Mouse (Mus musculus) adrenal gland (tissue): Measurements from ENCODE around the gene Fam241b.

Experiments
- intact Hi-C: fragments of 180-260 bp; cut with DNase I; formaldehyde crosslinking; loops from one replicate; pipeline ENCODE4 v1.15.1; 2025
- long read RNA-seq, 2 experiments: library from polyadenylated mRNA; unstranded; transcript quantifications; one replicate each; pipeline ENCODE4 v2.0.0; 2020; ENCODE audit warnings: borderline replicate concordance in 1 of 2; ENCODE audit not compliant: insufficient replicate concordance in 1 of 2

The Fam241b gene
- long read RNA-seq, experiment 1, partial matches to known transcripts: 1 of 4 reads
- long read RNA-seq, experiment 1, other reads (novel, unspliced or antisense): 0 of 4 reads
- long read RNA-seq, experiment 2, transcript Fam241b-204 (4 exons, 1,769 nt): major isoform, 5 of 7 reads
- long read RNA-seq, experiment 2, partial matches to known transcripts: 0 of 7 reads
- long read RNA-seq, experiment 2, other reads (novel, unspliced or antisense): 1 of 7 reads

GRCm38 (mm10) chr10:62143820-62144219, at the start of gene Fam241b:
Gene Fam241b, minus strand, starts transcription at chr10:62143920.
- intact Hi-C loops: no loop called here

GRCm38 (mm10) chr10:62192701-62193157, 49.0 kb upstream of the Fam241b start:
- intact Hi-C loops: no loop called here

GRCm38 (mm10) chr10:62190821-62191220, 47.1 kb upstream of the Fam241b start:
- intact Hi-C loops: no loop called here

- intact Hi-C loops: no loop called here
These were observed 46.2 kb upstream of the Fam241b start for GRCm38 (mm10) chr10:62189910-62190309.

- intact Hi-C loops: no loop called here
These were observed 45.6 kb upstream of the Fam241b start for GRCm38 (mm10) chr10:62189303-62189702.

GRCm38 (mm10) chr10:62186882-62187281, 43.2 kb upstream of the Fam241b start:
- intact Hi-C loops: loop anchor here (1.0 kb wide), 1 partner anchor 56 kb away; no protein-coding TSS in a partner anchor

- intact Hi-C loops: loop anchor here (1.0 to 5.0 kb wide), 2 partner anchors 78 to 126 kb away; no protein-coding TSS in a partner anchor
These were observed 39.3 kb upstream of the Fam241b start for GRCm38 (mm10) chr10:62183053-62183452.

GRCm38 (mm10) chr10:62182471-62183014, 38.8 kb upstream of the Fam241b start:
- intact Hi-C loops: loop anchor here (1.0 to 5.0 kb wide), 2 partner anchors 77 to 125 kb away; no protein-coding TSS in a partner anchor

GRCm38 (mm10) chr10:62181701-62182100, 38.0 kb upstream of the Fam241b start:
- intact Hi-C loops: loop anchor here (5.0 kb wide), 1 partner anchor 124 kb away; no protein-coding TSS in a partner anchor

- intact Hi-C loops: loop anchor here (5.0 kb wide), 2 partner anchors 123 to 232 kb away; no protein-coding TSS in a partner anchor
These were observed 36.2 kb upstream of the Fam241b start for GRCm38 (mm10) chr10:62179944-62180343.

- intact Hi-C loops: loop anchor here (5.0 kb wide), 1 partner anchor 238 kb away; no protein-coding TSS in a partner anchor
These were observed 31.0 kb upstream of the Fam241b start for GRCm38 (mm10) chr10:62174533-62175313.

GRCm38 (mm10) chr10:62173941-62174448, 30.3 kb upstream of the Fam241b start:
- intact Hi-C loops: no loop called here

GRCm38 (mm10) chr10:62172841-62173553, 29.3 kb upstream of the Fam241b start:
- intact Hi-C loops: no loop called here

- intact Hi-C loops: no loop called here
These were observed 18.7 kb upstream of the Fam241b start for GRCm38 (mm10) chr10:62162410-62162809.

- intact Hi-C loops: no loop called here
These were observed 6.2 kb upstream of the Fam241b start for GRCm38 (mm10) chr10:62149929-62150328.

- intact Hi-C loops: no loop called here
These were observed 3.9 kb upstream of the Fam241b start for GRCm38 (mm10) chr10:62147466-62148248.

- intact Hi-C loops: no loop called here
These were observed 2.2 kb upstream of the Fam241b start for GRCm38 (mm10) chr10:62145957-62146356.

GRCm38 (mm10) chr10:62138040-62138439, 5.7 kb downstream of the Fam241b start:
- intact Hi-C loops: no loop called here

GRCm38 (mm10) chr10:62137150-62137549, 6.6 kb downstream of the Fam241b start:
- intact Hi-C loops: no loop called here
